Mouse (Mus musculus): ENCODE measurements around the gene Mier1. TPM values are rescaled to one million over a fixed set of nuclear protein-coding genes. Genes with fewer than 3 reads are reported as not detected.

Mier1 gene
- polyA plus RNA-seq (2015; fragmentation: Illumina TruSeq; extraction: RNeasy Lipid Tissue Mini Kit (QIAGEN cat#74804); ENCODE audit: low read depth, low replicate concordance): 26.4 TPM

GRCm38 (mm10) chr4:103114184-103115111, at the start of gene Mier1, which contains the start of gene Wdr78:
Mier1 (plus strand) TSS chr4:103114390.
Wdr78 (minus strand) TSS chr4:103114555.

Other genes with a start within 250 kb of the Mier1 start
- 1.0 TPM for gene Tctex1d1, start 135.8 kb upstream of the Mier1 start, polyA plus RNA-seq (2015; fragmentation: Illumina TruSeq; extraction: RNeasy Lipid Tissue Mini Kit (QIAGEN cat#74804); ENCODE audit: low read depth, low replicate concordance)
- gene Insl5, start 87.5 kb upstream of the Mier1 start, polyA plus RNA-seq (2015; fragmentation: Illumina TruSeq; extraction: RNeasy Lipid Tissue Mini Kit (QIAGEN cat#74804); ENCODE audit: low read depth, low replicate concordance): 2.1 TPM
- 7.4 TPM for gene Wdr78, start 165 bp downstream of the Mier1 start, polyA plus RNA-seq (2015; fragmentation: Illumina TruSeq; extraction: RNeasy Lipid Tissue Mini Kit (QIAGEN cat#74804); ENCODE audit: low read depth, low replicate concordance)
- gene Slc35d1, start 100.8 kb downstream of the Mier1 start, polyA plus RNA-seq (2015; fragmentation: Illumina TruSeq; extraction: RNeasy Lipid Tissue Mini Kit (QIAGEN cat#74804); ENCODE audit: low read depth, low replicate concordance): 6.6 TPM
- not detected for gene 4921539E11Rik, start 176.5 kb downstream of the Mier1 start, polyA plus RNA-seq (2015; fragmentation: Illumina TruSeq; extraction: RNeasy Lipid Tissue Mini Kit (QIAGEN cat#74804); ENCODE audit: low read depth, low replicate concordance)
- gene Oma1, start 199.4 kb downstream of the Mier1 start, polyA plus RNA-seq (2015; fragmentation: Illumina TruSeq; extraction: RNeasy Lipid Tissue Mini Kit (QIAGEN cat#74804); ENCODE audit: low read depth, low replicate concordance): 8.6 TPM